Mouse (Mus musculus): ENCODE results near the gene Dbh. TPM values are rescaled to one million over a fixed set of nuclear protein-coding genes. Genes with fewer than 3 reads are reported as not detected.

The Dbh gene
- total RNA-seq, 2 experiments from 2014 or later: 0.14 to 0.23 TPM

DNA sequence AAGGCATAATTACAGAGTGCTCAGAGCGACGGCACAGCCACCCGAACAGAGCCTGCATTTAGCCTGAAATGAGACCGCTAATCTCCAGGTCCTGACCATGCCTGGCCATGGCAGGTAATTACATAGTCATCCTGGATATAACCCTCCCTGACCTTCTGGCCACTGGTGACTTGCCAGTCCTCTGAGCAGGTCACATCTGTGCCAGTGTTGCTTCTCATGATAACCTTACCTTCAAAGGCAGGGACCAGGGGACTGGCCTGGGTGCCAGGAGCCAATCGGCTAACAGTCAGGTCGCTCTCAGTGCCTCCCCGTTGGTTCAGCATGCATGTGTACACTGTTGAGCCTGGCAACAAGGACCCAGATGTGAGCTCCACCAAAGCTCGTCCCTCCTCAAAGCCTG, 53.5 kb downstream of the Dbh start:
- no peak for DNase-seq

DNA sequence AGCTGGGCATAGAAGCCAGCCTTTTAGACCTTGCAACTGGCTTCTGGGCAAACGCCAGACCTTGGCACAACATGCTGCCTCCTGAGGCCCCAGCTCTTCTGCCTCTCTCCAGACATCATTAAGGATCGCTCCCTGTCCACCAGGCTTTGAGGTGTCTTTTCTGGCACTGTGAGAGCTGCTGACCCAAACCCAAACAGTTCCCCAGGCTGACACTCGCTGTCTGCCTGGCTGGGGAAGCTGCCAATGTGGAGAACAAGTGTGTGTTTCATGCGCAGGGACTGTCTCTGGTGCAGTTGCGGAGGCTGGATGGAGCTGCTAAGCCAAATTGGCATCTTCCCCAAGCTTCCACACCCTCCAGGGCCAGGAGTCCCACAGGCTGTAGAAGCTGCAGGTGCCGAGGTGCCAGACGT, 58.0 kb downstream of the Dbh start:
- DNase-seq: peak; percentile 40

DNA sequence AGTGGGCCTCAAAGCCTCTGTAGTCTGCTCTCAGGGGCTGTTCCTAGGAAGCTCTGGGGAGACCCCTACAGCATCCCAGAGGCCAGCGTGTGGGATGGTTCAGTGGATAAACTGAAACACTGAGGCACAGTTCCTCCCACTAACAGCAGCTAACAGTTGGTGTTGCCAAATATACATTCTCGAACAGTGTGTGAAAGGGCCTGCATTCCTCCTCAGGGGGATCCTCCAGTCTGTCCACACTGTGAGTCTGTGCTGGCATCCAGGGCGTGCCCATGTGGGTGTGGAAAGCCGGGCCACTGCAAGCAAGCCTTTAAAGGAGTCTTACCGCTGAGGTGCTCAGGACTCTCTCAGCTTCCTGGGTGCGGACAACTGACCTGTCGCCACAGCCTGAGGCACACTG, 61.5 kb downstream of the Dbh start:
- no peak for DNase-seq

DNA sequence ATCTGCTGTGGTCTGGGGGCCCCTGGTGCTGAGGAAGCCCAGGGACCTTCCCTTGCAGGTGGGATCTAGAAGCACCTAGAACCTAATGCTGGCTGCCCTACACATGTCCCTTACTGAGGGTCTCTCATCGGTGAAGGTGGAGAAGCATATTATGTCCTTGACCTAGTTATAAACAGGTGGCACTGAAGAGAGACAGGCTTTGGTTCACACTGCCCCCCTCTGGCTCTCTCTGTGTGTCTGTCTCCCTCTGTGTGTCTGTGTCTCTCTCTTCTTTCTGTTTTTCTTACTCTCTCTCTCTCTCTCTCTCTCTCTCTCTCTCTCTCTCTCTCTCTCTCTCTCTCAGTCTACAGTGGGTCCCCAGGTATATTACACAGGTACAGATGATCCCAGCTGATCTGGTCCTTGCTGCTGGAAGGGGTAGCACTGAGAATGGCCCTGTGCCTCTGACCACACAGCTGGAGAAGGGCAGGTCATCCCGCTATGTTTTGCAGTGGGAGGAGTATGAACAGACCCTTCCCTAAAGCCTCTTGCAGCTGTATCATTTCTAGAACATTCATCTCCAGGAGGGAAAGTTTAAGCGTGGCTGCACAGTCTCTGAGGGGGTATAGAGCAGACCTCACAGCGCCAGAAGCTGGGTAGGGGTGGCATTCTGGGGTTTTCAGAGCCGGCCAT, 63.9 kb downstream of the Dbh start:
- DNase-seq: no peak

DNA sequence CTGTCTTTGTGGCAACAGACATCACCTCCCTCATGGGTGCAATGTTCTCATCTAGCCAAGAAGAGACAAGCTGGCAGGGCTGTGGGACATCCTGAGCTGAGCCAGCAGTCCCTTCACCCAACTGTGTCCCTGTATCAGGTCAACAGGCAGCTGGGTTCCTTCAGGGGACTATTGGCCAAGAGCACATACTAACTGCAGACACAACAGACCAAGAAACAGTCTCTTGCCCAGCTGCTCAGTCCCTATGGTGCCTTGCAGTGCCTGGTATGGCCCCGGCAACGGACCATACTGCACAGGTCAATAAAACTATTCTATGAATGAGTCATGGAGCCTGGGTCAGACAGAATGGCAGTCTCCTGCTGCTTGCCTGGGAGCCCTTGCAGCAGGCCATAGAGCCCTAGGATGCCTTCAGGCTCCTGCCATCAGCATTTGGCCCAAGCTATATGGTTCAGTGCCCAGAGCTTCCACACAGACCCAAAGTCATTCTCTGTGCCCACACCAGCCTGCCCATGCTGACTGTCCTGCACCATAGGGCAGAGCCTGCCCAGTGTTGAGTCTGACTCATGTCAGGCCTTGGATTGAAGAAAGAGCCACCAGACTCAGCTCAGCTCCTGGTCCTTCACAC, 64.6 kb downstream of the Dbh start:
- DNase-seq: no peak

DNA sequence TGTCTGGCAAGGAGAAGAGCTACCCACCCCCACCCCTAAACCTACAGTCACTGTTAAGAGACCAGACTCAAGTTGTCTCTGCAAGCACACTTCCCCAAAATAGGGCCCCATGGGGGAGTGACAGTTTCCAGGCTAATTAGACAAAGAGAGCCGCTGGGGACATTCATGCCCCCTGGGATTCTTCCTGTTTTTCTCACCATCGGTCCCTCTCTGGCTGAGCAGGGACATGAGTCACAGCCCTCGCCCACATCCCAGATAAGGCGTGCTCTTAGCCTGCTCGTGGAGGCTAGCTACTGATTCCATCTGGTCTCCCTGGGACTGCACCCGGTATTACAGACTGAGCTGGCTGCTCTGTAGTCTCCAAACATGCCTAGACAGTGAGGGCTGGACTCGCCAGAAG, 67.3 kb downstream of the Dbh start:
- no peak for DNase-seq

Other genes starting within 250 kb of the Dbh start
- 10 to 100 TPM; 14.0 to 15.4 TPM for gene Surf2, start 248.9 kb upstream of the Dbh start, total RNA-seq (2021)
- 10 to 100 TPM; 33.3 to 37.6 TPM for gene Surf1, start 248.7 kb upstream of the Dbh start, total RNA-seq (2021)
- gene Surf4, start 231.3 kb upstream of the Dbh start, total RNA-seq (2021): 10 to 100 TPM; 93.2 to 99.4 TPM
- gene Stkld1, start 231.2 kb upstream of the Dbh start, total RNA-seq (2021): not detected
- 10 to 100 TPM; 14.4 to 22.5 TPM for gene Rexo4, start 200.8 kb upstream of the Dbh start, total RNA-seq (2021)
- gene Adamts13, start 191.8 kb upstream of the Dbh start, total RNA-seq (2021): not detected
- 10 to 100 TPM; 24.0 to 26.2 TPM for gene Cacfd1, start 155.3 kb upstream of the Dbh start, total RNA-seq (2021)
- under 1 TPM; 0.16 to 0.27 TPM for gene Slc2a6, start 137.2 kb upstream of the Dbh start, total RNA-seq (2021)
- gene Mymk, start 93.1 kb upstream of the Dbh start, total RNA-seq (2021): 10 to 100 TPM; 51.6 to 58.5 TPM
- gene Adamtsl2, start 85.9 kb upstream of the Dbh start, total RNA-seq (2021): 1 to 10 TPM; 3.1 to 4.8 TPM
- gene Fam163b, start 22.7 kb upstream of the Dbh start, total RNA-seq (2021): under 1 TPM; 0.33 to 0.36 TPM
- 1 to 10 TPM; 5.2 to 7.8 TPM for gene Sardh, start 83.1 kb downstream of the Dbh start, total RNA-seq (2021)

Measured in gastrocnemius, postnatal 10 days (tissue).